ENCODE assay signal across 13 mouse cellular contexts in the genomic region with DNA sequence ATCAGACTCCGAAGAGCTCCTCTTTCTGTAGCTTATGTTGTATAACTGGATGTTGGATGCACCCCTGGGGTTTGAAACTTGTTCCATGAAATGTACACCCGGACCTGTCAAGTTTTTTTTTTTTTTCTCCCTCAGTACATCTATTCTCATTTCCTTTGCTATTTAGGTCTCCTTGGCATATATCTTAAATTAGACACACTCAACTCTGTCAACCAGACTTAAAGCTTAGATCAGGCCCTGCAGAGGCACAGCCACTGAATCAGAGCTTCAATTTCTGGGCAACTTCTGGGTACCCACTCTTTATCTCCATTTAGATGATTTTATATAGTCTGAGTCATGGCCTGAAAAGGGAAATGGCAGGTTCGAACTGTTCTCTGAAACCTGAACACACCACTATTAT.
"Had no signal": no experiment of that assay in that cellular context is flagged by ENCODE, and none has a peak within 500 bp of the region (broad histone marks: within the 10 kb centered on the region; RNA-seq: fewer than 3 reads in every experiment).

No protein-coding gene starts in this region.

- DNase-seq: gastrocnemius, adult 2 months; gastrocnemius, postnatal 10 days; gastrocnemius, postnatal 25 days; heart, adult 18-20 months; heart, postnatal 10 days; heart, postnatal 4 days; kidney, adult 18-20 months; kidney, adult 8-10 months; kidney, postnatal 10 days; kidney, postnatal 25 days; kidney, postnatal 4 days; liver; liver, embryonic 13.5 days had no signal
